20 mouse cellular contexts compared by ENCODE assay signal in the genomic region with DNA sequence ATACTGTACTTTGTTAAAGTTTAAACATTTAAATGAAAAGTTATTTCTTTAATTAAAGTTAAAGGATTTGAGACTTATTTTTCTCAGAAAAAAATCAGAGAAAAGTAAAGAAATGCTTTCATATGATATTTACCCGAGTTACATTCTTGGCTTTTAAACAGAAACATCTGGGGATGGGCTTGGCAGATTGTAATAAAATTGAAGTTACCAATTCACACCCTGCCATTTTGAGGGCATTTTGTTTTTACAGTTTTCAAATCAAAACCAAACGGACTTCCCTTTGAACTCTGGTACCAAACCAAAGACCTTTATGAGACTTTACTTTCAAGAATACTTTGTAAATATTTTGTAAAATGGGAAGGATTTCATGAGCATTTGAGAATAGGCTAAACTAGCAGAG.
A peak's percentile ranks its signal among the peaks of the same experiment; 100 is the strongest.
DNase-seq lines count a peak whose midpoint lies in the region; ATAC-seq lines count a peak whose summit lies in the region.
"Had no signal": no experiment of that assay in that cellular context is flagged by ENCODE, and none has a peak within 500 bp of the region (broad histone marks: within the 10 kb centered on the region; RNA-seq: fewer than 3 reads in every experiment).

No protein-coding gene starts in this region.

- ATAC-seq in embryonic facial prominence, embryonic 12.5 days (ENCODE audit: insufficient number of reproducible peaks, insufficient read depth, low FRiP score, low TSS enrichment) = no peak
- ATAC-seq in limb, embryonic 13.5 days (ENCODE audit: low FRiP score, low read depth) = no peak
- ATAC-seq: CD4-positive, CD25-positive, alpha-beta regulatory T cell, adult 4 months; forebrain, embryonic 16.5 days; intestine, embryonic 16.5 days had no signal

- WGBS in embryonic facial prominence, embryonic 12.5 days = 17% methylated on average over 2 of the region's 2 CpGs
- 13% methylated on average over 2 of the region's 2 CpGs for WGBS in limb, embryonic 13.5 days

- no peak overlapping the region for H3K4me3 ChIP-seq in embryonic facial prominence, embryonic 12.5 days
- no peak overlapping the region for H3K4me3 ChIP-seq in limb, embryonic 13.5 days
- H3K4me3 ChIP-seq: heart, adult 2 months; heart, embryonic 15.5 days; hindbrain, embryonic 13.5 days had no signal

- no peak overlapping the region for H3K9ac ChIP-seq in embryonic facial prominence, embryonic 12.5 days
- no peak overlapping the region for H3K9ac ChIP-seq in limb, embryonic 13.5 days
- H3K9ac ChIP-seq: heart, embryonic 15.5 days; hindbrain, embryonic 13.5 days had no signal

- H3K27me3 ChIP-seq in embryonic facial prominence, embryonic 12.5 days = no peaks in the 10 kb centered on the region
- no peaks in the 10 kb centered on the region for H3K27me3 ChIP-seq in limb, embryonic 13.5 days
- H3K27me3 ChIP-seq: heart, embryonic 15.5 days; hindbrain, embryonic 13.5 days had no signal

- peak; percentile 38 for DNase-seq in embryo, embryonic 10.5 days (ENCODE audit: low spot score)
- no peak for DNase-seq in embryo, embryonic 10 days (ENCODE audit: low spot score)
- DNase-seq in forelimb bud, embryonic 11.5 days (ENCODE audit: low read depth, low spot score) = peak; percentile 39
- DNase-seq in adrenal gland, adult 8-10 months = no peak
- DNase-seq in kidney, postnatal 14 days = no peak
- DNase-seq: adrenal gland, postnatal 14 days; B cell, adult 2 months; cerebellum, adult 18-20 months; cerebellum, postnatal 10 days; gastrocnemius, postnatal 14 days; heart, adult 2 months; heart, postnatal 14 days had no signal

- peaks cover 17% of the 10 kb centered on the region for H3K4me1 ChIP-seq in embryonic facial prominence, embryonic 12.5 days
- H3K4me1 ChIP-seq in limb, embryonic 13.5 days = peaks cover 34% of the 10 kb centered on the region

- no peaks in the 10 kb centered on the region for H3K9me3 ChIP-seq in embryonic facial prominence, embryonic 12.5 days
- H3K9me3 ChIP-seq in limb, embryonic 13.5 days = no peaks in the 10 kb centered on the region
- H3K9me3 ChIP-seq: G1E; heart, embryonic 15.5 days; hindbrain, embryonic 13.5 days had no signal

- H3K27ac ChIP-seq in embryonic facial prominence, embryonic 12.5 days = peak overlapping the region; percentile 73; the same call in 1 of the 2 replicates
- H3K27ac ChIP-seq in limb, embryonic 13.5 days = peak overlapping the region; percentile 74; the same call in 1 of the 2 replicates
- H3K27ac ChIP-seq: heart, adult 2 months; heart, embryonic 15.5 days had no signal

- H3K4me2 ChIP-seq in embryonic facial prominence, embryonic 12.5 days (replicated peaks) = no peak overlapping the region
- peak overlapping the region; percentile 42; the same call in 1 of the 2 replicates for H3K4me2 ChIP-seq in limb, embryonic 13.5 days (replicated peaks)
- H3K4me2 ChIP-seq: heart, embryonic 15.5 days; hindbrain, embryonic 13.5 days had no signal

- no peaks in the 10 kb centered on the region for H3K36me3 ChIP-seq in embryonic facial prominence, embryonic 12.5 days
- no peaks in the 10 kb centered on the region; the same call in 1 of the 2 replicates for H3K36me3 ChIP-seq in limb, embryonic 13.5 days
- H3K36me3 ChIP-seq: heart, embryonic 15.5 days; hindbrain, embryonic 13.5 days had no signal

Comparison
In these comparisons a context has a peak if more than half of its experiments do, and no peak if none do; other contexts are left out.
1. DNase-seq: peak in embryo, embryonic 10.5 days (single experiment) and forelimb bud, embryonic 11.5 days (single experiment); none in embryo, embryonic 10 days (single experiment), adrenal gland, adult 8-10 months (single experiment) and kidney, postnatal 14 days (single experiment).